Mouse (Mus musculus) urinary bladder, postnatal 25 days (tissue): ENCODE results near the gene Timp2.

Experiments
- DNase-seq: peaks from one replicate; pipeline ENCODE4 v3.0.0; 2022; ENCODE audit warnings: low spot score

Gene Timp2

GRCm38 (mm10) chr11:118289999-118290889 lies 65.3 kb downstream of the Timp2 start, which contains the start of gene Usp36:
Usp36 (minus strand) TSS chr11:118290244.
- DNase-seq: peak; percentile 99

- DNase-seq: no peak
These were observed 66.0 kb downstream of the Timp2 start for GRCm38 (mm10) chr11:118289562-118289961.

- no peak for DNase-seq
These were observed 66.5 kb downstream of the Timp2 start for GRCm38 (mm10) chr11:118289037-118289511.

- no peak for DNase-seq
These were observed 68.0 kb downstream of the Timp2 start for GRCm38 (mm10) chr11:118287573-118287972.

- no peak for DNase-seq
These were observed 69.1 kb downstream of the Timp2 start for GRCm38 (mm10) chr11:118286434-118286833.

- DNase-seq: no peak
These were observed 69.7 kb downstream of the Timp2 start for GRCm38 (mm10) chr11:118285791-118286190.

- no peak for DNase-seq
These were observed 75.3 kb downstream of the Timp2 start for GRCm38 (mm10) chr11:118280218-118280617.

GRCm38 (mm10) chr11:118276328-118276727 lies 79.2 kb downstream of the Timp2 start:
- no peak for DNase-seq

GRCm38 (mm10) chr11:118275092-118275491 lies 80.4 kb downstream of the Timp2 start:
- no peak for DNase-seq

GRCm38 (mm10) chr11:118269827-118270226 lies 85.7 kb downstream of the Timp2 start:
- DNase-seq: no peak

GRCm38 (mm10) chr11:118266666-118267046 lies 88.9 kb downstream of the Timp2 start:
- no peak for DNase-seq

GRCm38 (mm10) chr11:118266044-118266665 lies 89.4 kb downstream of the Timp2 start:
- DNase-seq: no peak

GRCm38 (mm10) chr11:118265621-118266020 lies 89.9 kb downstream of the Timp2 start:
- DNase-seq: no peak

GRCm38 (mm10) chr11:118263146-118263545 lies 92.4 kb downstream of the Timp2 start:
- no peak for DNase-seq

GRCm38 (mm10) chr11:118260081-118260480 lies 95.5 kb downstream of the Timp2 start:
- DNase-seq: no peak

GRCm38 (mm10) chr11:118259580-118259979 lies 96.0 kb downstream of the Timp2 start:
- no peak for DNase-seq

GRCm38 (mm10) chr11:118256371-118256770 lies 99.2 kb downstream of the Timp2 start:
- no peak for DNase-seq

- DNase-seq: peak; percentile 43
These were observed 101.2 kb downstream of the Timp2 start for GRCm38 (mm10) chr11:118254159-118254951.

- no peak for DNase-seq
These were observed 101.9 kb downstream of the Timp2 start for GRCm38 (mm10) chr11:118253447-118254158.
